Mouse (Mus musculus) right cerebral cortex, postnatal 4 days (tissue): ENCODE measurements around the gene Vav1.
"Not testable (repeated sequence)": the region's sequence is repeated elsewhere in the genome, so short reads cannot be mapped to it uniquely, and the experiment has no call there.

ENCODE experiments used
- DNase-seq: peaks from one replicate; pipeline ENCODE4 v3.0.0-alpha.2; 2022

The Vav1 gene

DNA sequence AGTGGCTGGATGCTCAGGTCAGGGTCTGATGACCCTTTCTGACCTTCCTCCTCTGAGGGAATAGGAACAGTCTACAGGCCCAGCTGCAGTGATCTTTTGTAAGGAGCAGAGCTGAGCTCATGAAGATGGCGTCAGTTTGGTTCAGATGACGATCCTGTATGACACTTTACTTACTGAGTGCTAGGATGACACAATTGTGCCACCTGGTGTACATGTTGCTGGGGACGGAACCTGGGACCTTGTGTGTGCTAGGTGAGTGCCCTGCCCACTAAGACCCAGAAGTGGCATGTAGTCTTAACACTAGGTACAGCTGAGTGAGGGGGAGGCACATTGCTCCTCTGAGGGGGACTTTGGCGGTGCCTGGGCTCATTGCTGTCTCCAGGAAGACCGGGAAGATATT lies 5.0 kb downstream of the Vav1 start:
- DNase-seq = no peak

DNA sequence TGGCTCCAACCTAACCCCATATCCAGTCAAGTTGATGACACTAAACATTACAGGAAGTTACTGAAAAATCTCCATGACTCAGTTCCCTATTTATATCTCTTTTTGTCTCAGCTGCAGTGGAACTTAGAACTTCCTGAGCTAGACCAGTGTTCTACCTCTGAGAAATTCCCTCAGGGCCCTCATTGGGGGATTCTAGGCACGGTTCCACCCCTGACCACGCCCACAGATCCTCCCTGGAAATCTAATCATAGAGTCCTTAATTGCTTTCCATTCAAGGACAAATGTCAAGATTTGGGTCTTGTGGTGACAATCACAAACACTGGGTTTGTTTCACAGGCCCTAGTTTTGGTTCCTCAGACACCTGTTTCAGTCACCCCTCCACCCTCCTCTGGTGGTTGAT lies 6.2 kb downstream of the Vav1 start:
- DNase-seq = no peak

DNA sequence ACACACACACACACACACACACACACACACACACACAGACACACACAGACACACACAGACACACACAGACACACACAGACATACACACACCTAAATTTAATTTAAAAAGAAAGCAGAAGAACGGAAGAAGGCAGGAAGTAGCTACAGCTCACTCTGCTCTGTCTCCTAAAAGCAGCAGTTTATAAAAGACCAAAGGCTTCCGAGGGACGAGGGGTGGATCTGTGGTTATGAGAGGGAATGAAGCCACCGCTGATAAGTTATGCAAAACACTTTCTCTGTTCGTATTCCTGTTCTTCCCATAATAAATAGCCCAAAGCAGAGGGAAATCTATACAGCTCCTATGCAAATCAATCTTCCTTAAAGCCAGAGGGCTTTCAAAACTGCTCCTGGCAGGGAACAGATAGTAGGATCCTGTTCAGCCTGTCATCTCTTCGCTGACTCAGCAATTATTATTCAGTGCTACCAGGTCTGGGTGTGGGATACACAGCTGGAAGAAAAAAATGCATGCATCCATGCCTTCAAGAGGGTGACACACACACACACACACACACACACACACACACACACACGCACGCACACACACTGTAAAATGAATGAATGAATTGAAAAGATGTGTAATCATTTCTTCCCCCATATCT lies 7.9 kb downstream of the Vav1 start:
- no peak for DNase-seq

DNA sequence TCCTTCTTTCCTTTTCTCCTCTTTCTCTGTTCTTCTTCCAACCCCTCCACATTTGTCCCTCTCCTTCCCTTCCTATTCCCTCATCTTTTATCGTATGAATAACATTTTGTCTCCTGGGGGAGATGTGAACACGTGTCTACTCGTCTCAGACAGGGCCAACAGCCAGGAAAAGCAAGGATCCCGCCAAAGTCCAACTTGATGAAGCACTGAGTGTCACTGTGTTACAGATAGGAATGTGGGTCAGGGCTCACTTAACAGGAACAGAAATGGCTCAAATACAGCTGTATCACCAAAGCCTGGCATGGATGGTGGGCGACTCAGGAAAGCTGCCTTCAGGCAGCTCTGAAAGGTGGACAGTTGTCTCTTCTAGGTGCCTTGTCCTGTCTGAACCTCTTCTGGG lies 10.4 kb downstream of the Vav1 start:
- DNase-seq = no peak

DNA sequence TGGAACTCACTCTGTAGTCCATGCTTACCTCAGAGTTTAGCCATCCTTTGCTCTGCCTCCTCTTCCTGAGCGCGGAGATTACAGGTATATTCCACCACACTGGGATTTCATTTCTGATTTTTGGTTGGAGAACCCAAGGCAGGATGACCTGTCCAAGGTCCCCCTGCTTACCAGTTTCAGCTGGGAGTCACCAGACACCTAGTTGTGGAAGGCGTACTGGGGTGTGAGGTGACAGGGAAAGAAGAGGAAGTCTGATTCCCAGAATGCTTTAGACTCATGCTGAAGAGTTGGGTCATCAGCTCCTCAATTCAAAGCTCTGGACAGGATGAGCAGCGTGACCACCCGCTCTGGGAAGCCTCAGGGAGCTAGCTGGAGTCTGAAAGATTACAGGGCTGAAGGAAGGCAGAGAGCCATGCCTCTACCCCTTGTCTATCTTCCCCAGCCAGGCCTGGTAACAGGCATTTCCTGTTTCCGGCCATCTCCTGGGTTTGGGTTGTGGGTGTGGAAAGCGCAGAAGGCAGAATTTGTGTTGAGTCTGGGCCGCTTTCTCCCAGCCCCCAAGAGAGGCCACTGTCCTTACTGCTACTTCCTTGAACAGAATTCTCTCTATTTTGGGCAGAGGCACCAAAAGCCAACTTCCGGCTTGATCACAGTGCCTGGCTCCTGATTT lies 11.2 kb downstream of the Vav1 start:
- DNase-seq = no peak

DNA sequence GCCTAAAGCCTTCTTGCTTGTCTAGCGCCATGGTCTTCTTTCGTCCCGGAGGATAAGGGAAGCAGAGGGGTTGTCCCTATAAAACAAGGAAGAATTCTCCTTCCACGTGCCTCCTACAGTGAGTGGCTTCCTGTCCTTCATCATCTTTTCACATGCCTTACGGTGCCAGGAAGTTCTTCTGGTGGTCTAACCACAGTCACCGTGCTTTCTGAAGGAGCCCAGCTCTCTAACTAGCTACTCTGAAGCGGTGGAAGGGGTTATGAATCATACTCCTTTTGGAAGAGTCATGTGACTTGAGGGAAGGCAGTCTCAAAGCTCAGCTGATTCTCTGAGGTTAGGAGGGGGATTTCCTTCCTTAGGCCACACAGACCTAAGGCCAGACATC lies 11.8 kb downstream of the Vav1 start:
- no peak for DNase-seq

DNA sequence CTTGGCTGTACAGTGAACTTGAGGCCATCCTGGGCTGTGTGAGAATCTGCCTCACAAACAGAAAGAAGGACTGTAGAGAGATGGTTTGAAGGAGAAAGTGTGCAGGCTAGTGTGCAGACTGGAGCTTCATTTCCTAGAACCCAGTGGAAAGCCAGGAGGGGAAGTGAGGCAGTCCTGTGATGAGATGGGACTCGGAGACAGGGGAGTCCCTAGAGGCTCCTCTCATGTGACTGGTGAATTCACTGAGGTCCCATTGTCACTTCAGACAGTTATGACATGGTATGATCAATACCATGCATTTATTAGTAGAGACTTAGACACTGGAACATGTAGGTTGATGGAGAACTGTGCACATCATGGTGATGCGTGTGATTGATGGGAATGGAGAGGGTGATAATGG lies 13.4 kb downstream of the Vav1 start:
- no peak for DNase-seq

DNA sequence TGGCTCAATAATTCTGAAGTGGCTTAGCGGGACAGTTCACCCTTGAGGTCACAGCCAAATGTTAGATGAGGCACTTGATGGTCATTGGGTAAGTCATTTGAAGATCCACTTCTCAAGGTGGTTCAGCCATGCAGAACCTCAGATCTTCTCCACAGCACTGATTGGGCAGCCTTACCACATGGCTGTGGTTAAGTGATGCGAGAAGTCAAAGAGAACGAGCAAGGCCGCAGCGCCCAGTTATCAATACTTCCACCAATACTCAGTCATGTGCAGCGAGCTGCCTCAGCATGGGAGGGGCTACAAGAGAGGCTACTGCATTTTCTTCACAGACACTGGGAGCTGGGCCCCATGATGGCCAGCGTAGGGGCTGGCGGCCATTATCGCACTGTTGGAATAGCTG lies 14.1 kb downstream of the Vav1 start:
- no peak for DNase-seq

DNA sequence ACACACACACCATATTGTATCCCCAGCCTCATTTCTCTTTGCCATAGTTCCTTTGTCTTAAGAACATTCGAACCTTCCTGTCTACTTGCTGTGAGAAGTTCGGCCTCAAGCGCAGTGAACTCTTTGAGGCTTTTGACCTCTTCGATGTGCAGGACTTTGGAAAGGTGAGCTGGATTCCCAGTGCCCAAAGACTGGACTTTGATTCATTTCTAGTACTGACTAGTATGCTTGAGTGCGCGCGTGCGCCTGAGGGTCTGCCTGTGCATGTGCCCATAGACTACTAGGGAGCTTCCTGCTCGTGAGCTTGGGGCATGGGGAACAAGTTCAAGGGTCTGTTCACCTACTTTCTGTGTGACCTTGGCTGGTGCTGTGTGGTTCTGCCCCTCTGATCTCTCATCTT lies 17.0 kb downstream of the Vav1 start:
- no peak for DNase-seq

DNA sequence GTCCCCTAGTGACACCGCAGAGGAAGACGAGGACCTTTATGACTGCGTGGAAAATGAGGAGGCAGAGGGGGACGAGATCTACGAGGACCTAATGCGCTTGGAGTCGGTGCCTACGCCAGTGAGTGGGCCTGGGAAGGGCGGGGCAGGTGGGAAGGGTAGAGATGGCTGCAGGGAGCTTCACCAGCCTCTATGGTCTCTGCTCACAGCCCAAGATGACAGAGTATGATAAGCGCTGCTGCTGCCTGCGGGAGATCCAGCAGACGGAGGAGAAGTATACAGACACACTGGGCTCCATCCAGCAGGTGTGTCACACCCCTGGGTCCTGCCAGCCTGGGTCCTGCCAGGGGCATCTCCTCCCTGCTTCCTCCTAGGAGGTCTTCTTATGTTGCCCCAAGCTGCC lies 18.1 kb downstream of the Vav1 start:
- no peak for DNase-seq

DNA sequence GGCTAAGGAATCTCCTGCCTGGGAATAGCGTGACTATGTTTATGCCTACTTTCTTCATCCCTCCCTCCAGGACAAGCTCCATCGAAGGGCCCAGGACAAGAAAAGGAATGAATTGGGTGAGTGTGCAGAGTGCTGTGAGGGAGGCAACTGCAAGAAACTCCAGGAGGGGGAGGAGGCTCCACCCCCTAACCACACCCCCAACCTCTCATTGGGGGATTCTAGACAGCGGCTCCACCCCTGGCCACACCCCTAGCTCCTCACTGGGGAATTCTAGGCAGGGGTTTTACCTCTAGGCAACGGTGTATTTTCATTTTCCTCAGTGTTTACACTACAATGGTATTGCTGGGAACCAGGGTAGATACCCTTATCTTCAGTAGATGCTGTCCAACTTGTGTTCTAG lies 26.7 kb downstream of the Vav1 start:
- DNase-seq = no peak

DNA sequence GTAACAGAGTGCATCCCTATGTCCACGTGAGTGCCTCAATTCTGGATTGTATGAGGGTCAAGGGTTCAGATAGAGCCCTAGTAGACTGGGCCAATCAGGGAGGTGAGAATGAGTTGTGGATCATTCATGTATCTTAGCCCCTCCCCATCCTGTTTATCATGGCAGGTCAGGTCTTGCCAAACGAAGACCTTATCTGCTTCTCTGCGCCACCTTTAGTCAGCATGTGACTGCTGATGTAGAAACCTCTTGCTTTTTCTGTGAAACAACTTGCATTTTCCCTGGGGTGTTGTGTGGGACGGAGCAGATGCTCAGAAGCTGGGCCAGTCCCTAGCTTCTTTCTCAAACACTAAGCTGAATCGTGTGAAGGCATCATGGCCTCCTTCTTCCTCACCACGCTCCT lies 28.2 kb downstream of the Vav1 start:
- DNase-seq = no peak

DNA sequence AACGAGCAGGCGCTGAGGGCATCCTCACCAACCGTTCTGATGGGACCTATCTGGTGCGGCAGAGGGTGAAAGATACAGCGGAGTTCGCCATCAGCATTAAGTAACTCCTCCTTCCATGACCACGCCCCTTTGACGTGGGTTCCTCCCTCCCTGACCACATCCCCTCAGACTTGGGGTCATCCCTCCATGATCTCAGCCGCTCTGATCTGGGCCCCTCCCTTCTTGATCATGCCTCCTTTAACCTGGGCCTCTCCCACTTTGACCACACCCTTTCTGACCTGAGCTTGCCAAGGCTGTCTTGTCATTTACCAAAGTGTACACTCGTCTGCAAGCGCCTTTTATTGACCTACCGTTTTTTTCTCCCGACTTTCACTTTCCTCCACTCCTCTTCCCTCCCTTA lies 32.9 kb downstream of the Vav1 start:
- DNase-seq = no peak

DNA sequence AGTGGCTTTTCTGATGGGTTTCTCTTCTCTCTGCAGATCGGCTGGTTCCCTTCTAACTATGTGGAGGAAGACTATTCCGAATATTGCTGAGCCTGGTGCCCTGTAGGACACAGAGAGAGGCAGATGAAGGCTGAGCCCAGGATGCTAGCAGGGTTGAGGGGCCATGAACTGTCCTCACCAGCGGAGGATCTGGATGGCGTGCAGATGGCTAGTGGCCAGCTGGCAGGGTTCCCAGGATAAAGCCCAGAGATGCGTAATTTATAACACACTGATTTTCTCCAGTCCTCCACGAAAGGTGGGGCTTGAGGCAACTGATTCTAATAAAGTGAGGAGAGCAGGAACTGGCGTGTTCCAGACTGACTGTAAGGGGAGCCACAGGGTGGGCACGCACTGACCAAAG lies 48.7 kb downstream of the Vav1 start:
- no peak for DNase-seq

DNA sequence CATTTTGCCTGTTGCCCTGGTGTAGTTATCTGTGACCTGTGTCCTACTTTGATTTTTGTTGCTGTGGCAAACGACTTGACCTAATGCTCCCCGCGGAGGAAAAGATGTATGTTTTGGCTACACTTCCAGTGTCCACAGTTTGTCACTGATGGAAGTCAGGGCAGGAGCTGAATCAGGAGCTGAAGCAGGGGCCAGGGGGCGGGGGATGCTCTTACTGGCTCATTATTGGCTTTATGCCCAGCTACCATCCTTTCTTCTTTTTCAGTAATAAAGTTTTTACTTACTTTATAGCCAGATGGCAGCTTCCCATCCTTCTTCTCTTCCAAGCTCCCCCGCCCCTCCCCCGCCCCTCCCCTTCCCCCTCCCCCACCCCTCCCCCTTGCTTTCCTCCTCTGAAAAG lies 50.0 kb downstream of the Vav1 start:
- DNase-seq = no peak

DNA sequence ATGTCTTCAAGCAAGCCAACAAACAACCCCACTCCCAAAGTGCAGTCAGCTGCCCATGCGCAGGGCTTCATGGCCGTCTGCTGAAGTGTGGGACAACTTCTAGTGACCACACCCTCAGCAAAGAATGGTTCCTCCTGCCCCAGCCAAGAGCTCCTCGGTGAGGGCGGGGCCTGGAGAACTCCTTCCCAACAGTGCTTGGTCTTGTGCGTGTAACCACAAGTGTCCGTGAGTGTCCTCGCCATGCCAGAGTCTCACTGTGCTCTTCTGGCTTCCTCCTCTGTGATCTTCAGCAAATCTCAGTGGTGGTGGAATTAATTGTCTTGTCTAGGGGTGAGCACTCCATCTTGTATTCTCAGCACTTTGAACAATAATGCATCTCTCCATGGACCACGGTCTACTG lies 52.1 kb downstream of the Vav1 start:
- DNase-seq = no peak

DNA sequence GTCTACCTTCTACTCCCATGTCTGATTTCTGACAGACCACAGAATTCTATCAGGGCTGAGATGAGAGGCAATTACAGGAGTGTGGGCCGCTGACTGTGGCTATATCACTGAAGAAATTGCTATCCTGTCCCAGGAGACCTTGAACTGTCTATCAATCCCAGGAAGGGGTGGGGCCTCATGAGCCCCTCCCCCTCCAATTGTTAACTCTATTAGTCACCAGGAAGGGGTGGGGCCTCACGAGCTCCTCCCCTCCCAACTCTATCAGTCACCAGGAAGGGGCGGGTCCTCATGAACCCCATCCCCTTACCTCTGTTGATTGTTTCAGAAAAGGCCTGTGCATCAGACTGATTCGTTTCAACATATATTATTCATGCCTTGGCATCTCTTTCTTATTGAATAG lies 53.3 kb downstream of the Vav1 start:
- DNase-seq = no peak

DNA sequence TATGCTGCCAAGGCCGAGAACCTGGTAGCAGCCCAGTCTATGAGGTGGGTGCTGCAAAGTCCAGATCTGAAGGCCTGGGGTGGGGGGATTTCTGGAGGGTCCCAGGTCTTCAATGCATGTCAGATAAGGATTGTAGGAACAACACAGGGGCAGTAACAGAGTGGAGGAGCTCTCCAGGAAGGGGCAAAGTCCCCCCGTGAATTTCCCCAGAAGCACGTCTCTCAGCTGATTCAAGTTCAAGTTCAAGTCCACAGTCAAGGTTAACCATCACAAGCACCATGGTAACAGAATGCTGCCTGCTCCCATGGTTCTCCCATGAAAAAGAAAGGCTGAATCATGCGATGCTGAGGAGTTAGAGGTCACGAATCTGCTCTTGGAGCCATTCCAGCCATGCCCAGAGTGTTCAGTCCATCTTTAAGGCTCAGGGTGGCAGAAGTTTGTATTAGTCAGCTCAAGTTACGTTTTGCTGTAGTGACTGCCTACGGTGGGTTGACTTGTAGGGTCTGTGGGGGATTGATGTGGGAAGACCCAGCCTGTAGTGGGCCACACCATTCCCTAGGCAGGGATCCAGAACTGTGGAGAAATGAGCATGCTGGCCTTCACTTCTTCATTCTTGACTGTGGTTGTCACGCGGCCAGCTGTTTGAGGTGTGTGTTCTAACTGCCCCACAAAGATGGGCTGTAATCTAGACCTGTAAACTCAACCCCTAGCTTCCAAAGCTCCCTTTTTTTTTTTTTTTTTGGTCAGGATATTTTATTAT lies 55.3 kb downstream of the Vav1 start:
- DNase-seq = no peak

DNA sequence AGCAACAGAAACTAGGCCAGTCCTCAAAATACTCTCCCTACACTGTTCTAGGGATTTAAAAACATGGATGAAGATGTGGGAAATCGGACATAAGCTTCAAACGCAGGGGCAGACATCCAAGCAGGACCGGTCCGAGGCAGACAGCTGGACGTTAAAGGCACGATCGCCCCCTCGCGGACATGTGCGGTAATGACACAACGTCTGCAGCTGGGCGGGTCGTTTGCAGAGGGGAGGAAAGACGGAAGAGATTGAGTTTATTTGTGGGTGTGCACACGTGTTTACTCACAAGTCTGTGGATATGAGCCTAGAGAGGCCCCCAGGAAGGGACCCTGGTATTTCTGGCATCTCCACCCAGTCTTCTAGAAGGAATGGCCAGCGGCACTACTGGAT lies 55.9 kb downstream of the Vav1 start:
- DNase-seq = peak; percentile 91

DNA sequence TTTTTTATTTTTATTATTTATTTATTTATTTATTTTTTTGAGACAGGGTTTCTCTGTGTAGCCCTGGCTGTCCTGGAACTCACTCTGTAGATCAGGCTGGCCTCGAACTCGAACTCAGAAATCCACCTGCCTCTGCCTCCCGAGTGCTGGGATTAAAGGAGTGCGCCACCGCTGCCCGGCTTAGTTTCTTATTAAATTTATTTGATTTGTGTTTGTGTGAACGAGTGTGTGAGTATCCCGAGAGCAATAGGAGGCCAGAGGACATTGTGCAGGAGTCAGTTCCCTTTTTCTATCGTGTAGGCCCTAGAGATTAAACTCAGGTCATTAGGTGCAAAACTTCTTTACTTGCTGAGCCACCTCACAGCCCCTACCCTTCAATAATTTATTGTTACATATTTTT lies 56.3 kb downstream of the Vav1 start:
- not testable (repeated sequence) for DNase-seq

DNA sequence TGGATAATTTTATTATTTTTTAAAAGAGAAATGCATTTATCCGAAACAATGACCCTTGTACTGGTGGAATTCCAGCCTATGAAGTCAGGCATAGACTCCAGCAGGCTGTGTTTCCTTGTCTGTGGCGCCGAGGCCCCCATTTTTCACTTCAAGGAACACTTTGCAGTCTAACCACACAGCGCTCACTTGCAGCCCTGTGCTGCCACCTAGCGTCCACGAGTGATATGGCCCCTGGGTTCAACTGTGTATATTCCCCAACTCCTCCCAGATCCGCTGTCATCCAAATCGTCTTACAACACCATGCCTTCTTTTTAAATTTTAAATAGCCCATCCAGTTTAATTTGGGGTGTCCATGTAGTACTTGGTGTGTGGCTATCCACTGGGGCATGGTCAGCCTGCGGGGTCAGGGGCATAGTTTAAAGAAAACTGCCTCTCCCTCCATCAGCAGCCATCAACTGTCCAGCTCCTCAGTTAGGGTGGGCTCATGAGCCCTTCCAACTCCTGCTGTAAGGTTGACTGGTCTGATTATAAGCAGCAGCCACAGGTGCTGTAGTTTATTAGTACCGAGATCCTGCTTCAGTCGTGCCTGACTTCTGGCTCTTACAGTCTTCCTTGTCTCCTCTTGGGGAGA lies 56.9 kb downstream of the Vav1 start:
- peak; percentile 94 for DNase-seq

DNA sequence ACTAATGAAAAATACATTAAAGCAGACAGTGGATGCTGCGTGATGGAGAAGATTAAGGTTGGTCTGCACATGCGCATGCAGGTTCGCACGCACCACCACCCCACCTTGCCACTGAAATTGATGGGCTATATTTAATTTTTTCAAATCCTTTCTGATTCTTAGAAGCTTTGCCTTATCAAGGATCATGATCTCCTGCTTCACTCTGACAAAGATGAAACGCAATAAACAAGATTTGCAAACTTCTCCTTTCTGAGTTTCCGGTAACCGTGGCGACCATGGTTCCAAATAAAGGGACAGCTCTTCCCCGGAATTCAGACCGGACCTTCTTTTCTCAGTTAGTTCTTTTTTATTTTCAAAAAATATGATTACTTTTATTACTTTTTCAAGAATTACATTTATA lies 59.1 kb downstream of the Vav1 start:
- peak; percentile 33 for DNase-seq

DNA sequence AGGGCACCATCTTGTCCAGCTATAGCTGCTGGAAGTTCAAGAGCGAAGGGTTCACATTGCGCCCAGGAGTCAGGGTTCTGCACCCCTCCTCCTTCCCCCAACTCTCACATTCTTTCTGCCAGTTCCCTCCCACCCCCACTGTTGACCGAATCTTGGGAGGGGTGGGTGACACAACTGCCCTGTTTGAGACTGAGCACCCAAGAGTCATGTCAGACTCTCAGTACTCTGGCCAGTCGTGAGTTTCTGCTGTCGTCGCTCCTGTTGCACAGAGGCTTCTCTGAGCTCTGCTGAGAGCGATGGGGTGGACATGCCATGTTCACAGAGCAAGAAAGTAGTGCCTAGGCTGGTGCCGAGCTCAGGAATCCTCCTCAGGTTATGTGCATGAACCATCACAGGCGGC lies 60.4 kb downstream of the Vav1 start:
- no peak for DNase-seq

DNA sequence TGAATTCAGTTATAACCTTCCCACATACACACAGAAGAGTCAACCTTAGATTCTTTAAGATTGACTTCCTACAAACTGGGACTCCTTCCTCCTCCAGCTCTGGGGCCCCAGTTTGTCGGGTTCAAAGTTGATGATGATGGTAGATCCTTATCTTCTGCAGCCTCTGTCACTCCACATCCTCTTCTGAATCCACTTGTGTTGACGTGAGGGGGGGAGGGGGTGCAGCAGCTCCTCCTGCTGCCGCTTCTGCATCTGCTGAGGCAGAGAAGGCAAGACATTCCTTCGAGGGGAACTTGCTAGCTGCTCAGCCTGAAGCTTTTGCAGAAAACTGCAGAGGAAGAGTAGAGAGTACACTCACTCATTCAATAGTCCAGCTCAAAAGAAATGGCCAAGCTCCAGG lies 62.7 kb downstream of the Vav1 start:
- no peak for DNase-seq
